Mouse (Mus musculus) fat pad, adult 2 months (tissue): ENCODE measurements around the gene Olfr160.

Source experiments
- DNase-seq: peaks from one replicate; pipeline ENCODE4 v3.0.0-alpha.2; 2011; ENCODE audit warnings: low read depth, low spot score; ENCODE audit errors: extremely low read depth

Olfr160 gene

DNA sequence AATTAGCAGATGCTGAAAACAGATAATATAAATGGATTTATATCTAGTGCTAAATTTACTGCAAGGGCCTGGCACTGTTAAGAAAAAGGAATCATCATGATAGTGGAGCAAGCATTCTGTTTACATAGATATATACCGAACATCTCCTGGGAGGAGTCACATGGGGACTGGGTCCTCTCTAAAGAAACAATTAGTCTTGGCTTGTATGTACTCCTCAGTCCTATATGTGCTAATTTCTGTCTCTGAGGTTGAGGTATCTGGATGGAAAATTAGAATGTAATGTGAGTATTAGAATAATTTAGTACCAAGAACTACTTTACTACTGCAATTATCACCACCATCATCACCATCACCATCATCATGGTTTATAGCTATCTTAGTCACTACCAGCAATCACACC, at the start of gene Olfr160:
Gene Olfr160 (minus strand): TSS at position 101 of the 400 bp plus-strand sequence.
- no peak for DNase-seq

DNA sequence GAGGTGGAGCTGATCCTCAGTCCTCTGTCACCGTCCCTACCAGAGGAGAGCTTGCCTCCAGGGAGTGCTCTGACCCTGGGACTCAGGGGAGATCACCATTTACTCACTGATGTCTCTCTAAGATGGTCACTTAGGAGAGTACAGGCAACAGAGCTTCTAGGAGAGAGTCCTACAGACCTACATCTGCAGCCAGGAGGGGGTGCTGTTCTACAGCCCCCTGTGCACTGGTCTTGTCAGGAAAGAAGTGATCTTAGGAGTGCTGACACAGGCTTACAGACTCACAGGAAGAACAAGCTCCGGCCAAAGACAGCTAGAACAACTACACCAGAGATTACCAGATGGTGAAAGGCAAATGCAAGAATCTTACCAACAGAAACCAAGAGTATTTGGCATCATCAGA, 46.5 kb upstream of the Olfr160 start:
- DNase-seq: no peak

DNA sequence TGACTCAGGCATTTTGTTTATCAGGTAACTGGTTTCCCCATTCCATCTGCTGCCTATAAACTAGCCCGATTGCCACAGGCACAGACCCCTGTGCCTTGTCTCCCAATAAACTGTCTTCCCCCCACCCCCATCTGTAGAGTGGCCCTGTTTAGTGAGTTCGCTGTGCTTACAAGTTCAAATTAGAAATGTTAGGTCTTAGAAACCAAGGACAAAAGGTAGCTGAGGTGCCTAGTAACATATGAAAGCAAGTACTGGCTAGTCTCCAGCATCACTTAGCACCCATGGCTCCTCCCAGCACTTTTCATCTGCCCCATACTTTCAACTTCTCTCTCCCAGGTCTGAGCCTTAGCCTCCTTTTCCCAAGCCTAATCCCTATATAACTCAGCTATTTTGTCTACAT, 45.7 kb upstream of the Olfr160 start:
- DNase-seq: no peak

DNA sequence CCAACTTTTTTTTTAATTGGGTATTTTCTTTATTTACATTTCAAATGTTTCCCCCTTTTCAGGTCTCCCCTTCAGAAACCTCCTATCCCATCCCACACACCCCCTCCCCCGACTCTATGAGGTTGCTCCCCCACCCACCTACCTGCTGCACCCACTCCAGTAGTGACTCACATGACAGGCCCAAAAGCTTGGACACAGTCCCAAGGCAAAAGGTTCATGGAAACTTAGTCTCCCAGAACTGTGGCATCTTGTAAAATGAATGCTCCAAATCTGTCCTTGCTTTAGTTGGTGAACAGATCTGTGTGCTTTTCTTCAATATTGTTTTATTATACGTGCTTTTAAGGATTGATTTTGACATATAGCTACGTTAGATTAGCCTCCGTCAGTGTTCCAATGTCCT, 36.0 kb upstream of the Olfr160 start:
- no peak for DNase-seq

DNA sequence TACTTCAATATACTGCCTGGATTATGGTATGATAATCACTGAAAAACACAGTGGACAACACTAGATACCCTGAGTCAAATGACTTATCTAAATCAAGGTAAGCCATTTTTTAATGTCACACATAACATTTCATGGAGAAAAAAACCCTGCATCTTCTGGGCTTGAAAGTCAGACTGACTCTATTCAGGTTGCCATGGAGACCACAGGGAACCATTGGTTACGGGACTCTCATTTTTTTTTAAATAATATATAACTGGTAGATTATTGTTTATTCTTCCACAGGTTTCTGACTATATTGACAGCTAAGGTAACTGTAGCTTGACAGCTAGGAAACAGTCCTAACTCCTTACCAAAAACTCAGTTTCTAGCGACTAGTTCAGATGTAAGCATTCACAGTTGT, 35.4 kb upstream of the Olfr160 start:
- no peak for DNase-seq

GRCm38 (mm10) chr9:37750319-37751075, 34.4 kb upstream of the Olfr160 start:
- no peak for DNase-seq

GRCm38 (mm10) chr9:37744806-37745205, 28.8 kb upstream of the Olfr160 start, which contains the start of gene Olfr874:
TSS of gene Olfr874 (plus strand) at chr9:37745106.
- no peak for DNase-seq

GRCm38 (mm10) chr9:37734310-37734709, 18.3 kb upstream of the Olfr160 start:
- DNase-seq: no peak

- no peak for DNase-seq
These were observed 25.9 kb downstream of the Olfr160 start for GRCm38 (mm10) chr9:37689970-37690686.

DNA sequence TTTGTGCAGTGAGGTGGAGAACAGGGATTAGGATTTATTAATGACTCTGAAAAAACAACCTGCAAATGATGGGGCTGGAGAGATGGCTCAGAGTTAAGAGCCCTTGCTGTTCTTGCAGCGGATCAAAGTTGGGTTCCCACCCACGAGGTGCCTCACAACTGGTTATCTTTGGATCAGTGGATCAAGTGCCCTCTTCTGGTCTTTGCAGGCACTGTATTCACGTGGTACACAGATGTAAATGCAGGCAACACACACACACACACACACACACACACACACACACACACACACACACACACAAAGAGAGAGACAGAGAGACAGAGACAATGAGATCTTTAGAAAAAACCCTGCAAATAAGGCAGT, 28.1 kb downstream of the Olfr160 start:
- no peak for DNase-seq

DNA sequence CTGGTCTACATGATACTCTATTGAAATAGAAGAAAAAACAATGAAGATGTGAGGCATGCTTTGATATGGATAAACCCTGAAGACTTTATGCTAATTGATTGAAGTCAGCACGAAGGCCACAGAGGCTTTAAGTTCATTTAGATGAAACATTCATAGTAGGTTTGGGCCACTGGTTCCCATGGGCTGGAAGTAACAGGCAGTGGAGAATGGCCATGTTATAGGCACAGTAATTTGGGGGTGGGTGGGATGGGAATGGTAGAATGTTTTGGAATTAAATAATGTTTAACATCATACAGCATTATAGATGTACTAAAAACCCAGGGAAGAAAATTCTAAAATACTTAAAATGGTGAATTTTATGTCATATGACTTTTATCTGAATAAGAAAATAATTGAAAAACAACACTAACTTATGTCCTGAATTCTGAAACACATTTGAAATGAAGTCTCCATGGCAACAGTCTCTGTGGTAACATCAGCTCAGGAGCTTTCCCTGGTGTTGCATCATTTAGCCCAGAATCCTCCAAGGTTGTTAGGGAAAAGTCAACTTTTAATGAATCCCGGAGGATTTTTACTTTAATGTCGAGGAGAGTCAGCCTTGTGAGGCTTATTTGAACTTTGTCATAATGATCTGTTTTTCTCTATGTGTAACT, 28.6 kb downstream of the Olfr160 start:
- no peak for DNase-seq

GRCm38 (mm10) chr9:37681123-37681522, 34.9 kb downstream of the Olfr160 start:
- DNase-seq: no peak

GRCm38 (mm10) chr9:37675287-37675686, 40.8 kb downstream of the Olfr160 start:
- DNase-seq: no peak

- DNase-seq: peak; percentile 99
These were observed 45.8 kb downstream of the Olfr160 start for GRCm38 (mm10) chr9:37670261-37670660.

GRCm38 (mm10) chr9:37669678-37670077, 46.4 kb downstream of the Olfr160 start:
- peak; percentile 68 for DNase-seq

GRCm38 (mm10) chr9:37669115-37669514, 46.9 kb downstream of the Olfr160 start, which contains the start of gene Panx3:
TSS of gene Panx3 (minus strand) at chr9:37669235.
- peak; percentile 82 for DNase-seq

GRCm38 (mm10) chr9:37666045-37666444, 50.0 kb downstream of the Olfr160 start:
- no peak for DNase-seq

DNA sequence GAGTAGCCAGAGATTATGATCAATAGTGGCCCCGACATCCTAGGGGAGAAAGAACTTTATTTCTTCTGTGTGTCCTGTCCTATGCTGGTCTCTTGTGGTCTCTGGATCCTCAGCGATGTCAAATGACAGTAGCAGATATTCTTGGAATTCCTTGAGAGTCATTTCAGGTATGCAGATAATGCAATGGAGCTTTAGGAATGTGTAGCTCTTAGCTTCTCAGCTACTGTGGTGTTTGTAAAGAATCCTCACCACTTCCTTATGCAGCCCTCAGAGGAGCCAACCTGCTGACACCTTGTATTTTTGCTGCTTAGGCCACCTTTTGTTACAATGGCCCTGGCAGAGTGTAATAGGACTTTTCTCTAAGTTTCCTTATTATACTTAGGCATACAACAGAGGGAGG, 51.4 kb downstream of the Olfr160 start:
- DNase-seq: no peak

DNA sequence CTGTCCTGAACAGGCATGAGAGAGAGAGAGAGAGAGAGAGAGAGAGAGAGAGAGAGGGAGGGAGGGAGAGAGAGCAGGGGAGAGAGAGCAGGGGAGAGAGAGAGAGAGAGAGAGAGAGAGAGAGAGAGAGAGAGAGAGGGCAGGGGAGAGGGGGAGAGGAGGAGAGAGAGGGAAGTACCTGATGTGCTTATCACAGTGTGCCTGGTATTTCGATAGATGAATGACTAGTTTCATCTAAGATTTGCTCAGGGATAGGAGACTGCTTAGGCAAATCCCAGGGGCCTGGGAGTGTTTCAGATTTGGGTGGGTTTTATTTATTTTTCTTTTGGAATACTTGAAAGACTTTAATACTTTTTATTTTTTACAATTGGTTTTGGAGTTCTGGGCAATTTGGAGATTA, 52.8 kb downstream of the Olfr160 start:
- DNase-seq: no peak

- DNase-seq: no peak
These were observed 56.6 kb downstream of the Olfr160 start for GRCm38 (mm10) chr9:37659413-37659812.
